Mouse (Mus musculus): ENCODE results near the gene Cul5. TPM values are rescaled to one million over a fixed set of nuclear protein-coding genes. Genes with fewer than 3 reads are reported as not detected.

Cul5 gene
- polyA plus RNA-seq, 1 experiment from 2014 or later: 20.2 TPM

GRCm38 (mm10) chr9:53609968-53610781 lies 59.6 kb downstream of the Cul5 start, which contains the start of gene Acat1:
TSS of gene Acat1 (minus strand) at chr9:53610382.
- ATAC-seq: peak; percentile 98

GRCm38 (mm10) chr9:53609306-53609967 lies 60.4 kb downstream of the Cul5 start:
- H3K9me3 ChIP-seq (ENCODE audit: control insufficient read depth): no peaks in the 10 kb centered on the region
- ATAC-seq: no peak
- peak overlapping the region; percentile 90 for H3K4me2 ChIP-seq (replicated peaks; ENCODE audit: low read depth)
- peak overlapping the region; percentile 70 for H3K9ac ChIP-seq (ENCODE audit: low read depth, low read length)
- peaks cover 6% of the 10 kb centered on the region for H3K36me3 ChIP-seq (ENCODE audit: control insufficient read depth, insufficient read depth)
- 0 out of 2 replicates have a peak, but pooled peaks cover 4% of the 10 kb centered on the region for H3K4me1 ChIP-seq (replicated peaks; ENCODE audit: control insufficient read depth, insufficient read depth, low read length)
- peak overlapping the region; percentile 73 for H3K27ac ChIP-seq (ENCODE audit: low read depth, low read length)
- WGBS: 43% methylated on average over 12 of the region's 12 CpGs
- no peak for TF ChIP-seq CTCF (IDR thresholded peaks at IDR 0.05; ENCODE audit: low read depth)
- H3K27me3 ChIP-seq (replicated peaks; ENCODE audit: control insufficient read depth, insufficient read depth, low read length): no peaks in the 10 kb centered on the region
- peak overlapping the region; percentile 73 for H3K4me3 ChIP-seq (ENCODE audit: low read depth, low read length)

More at GRCm38 (mm10) chr9:53609968-53610781, 59.6 kb downstream of the Cul5 start, which contains the start of gene Acat1:
- Histone ChIP-seq H3K27ac (ENCODE audit: low read depth, low read length) (peak within 1 kb of the TSS; percentile 73), H3K27me3 (replicated peaks; ENCODE audit: control insufficient read depth, insufficient read depth, low read length) (no peaks in the 10 kb centered on the region), H3K4me2 (replicated peaks; ENCODE audit: low read depth) (peak within 1 kb of the TSS; percentile 90), H3K36me3 (ENCODE audit: control insufficient read depth, insufficient read depth) (peaks cover 7% of the 10 kb centered on the region), H3K4me1 (replicated peaks; ENCODE audit: control insufficient read depth, insufficient read depth, low read length) (no peaks in the 10 kb centered on the region), H3K9ac (ENCODE audit: low read depth, low read length) (peak within 1 kb of the TSS; percentile 70), H3K4me3 (ENCODE audit: low read depth, low read length) (peak within 1 kb of the TSS; percentile 73), H3K9me3 (ENCODE audit: control insufficient read depth) (no peaks in the 10 kb centered on the region)
- no peak for TF ChIP-seq CTCF (IDR thresholded peaks at IDR 0.05; ENCODE audit: low read depth)
- 3% methylated on average over 52 of the region's 52 CpGs for WGBS

GRCm38 (mm10) chr9:53607816-53608215 lies 62.0 kb downstream of the Cul5 start:
- no peak for TF ChIP-seq CTCF (IDR thresholded peaks at IDR 0.05; ENCODE audit: low read depth)
- Histone ChIP-seq H3K27ac (ENCODE audit: low read depth, low read length) (no peak overlapping the region), H3K4me3 (ENCODE audit: low read depth, low read length) (no peak overlapping the region), H3K36me3 (ENCODE audit: control insufficient read depth, insufficient read depth) (no peaks in the 10 kb centered on the region; the same call in 1 of the 2 replicates), H3K4me1 (replicated peaks; ENCODE audit: control insufficient read depth, insufficient read depth, low read length) (peaks cover 10% of the 10 kb centered on the region; the same call in 1 of the 2 replicates), H3K9me3 (ENCODE audit: control insufficient read depth) (no peaks in the 10 kb centered on the region), H3K27me3 (replicated peaks; ENCODE audit: control insufficient read depth, insufficient read depth, low read length) (no peaks in the 10 kb centered on the region), H3K9ac (ENCODE audit: low read depth, low read length) (no peak overlapping the region), H3K4me2 (replicated peaks; ENCODE audit: low read depth) (peak overlapping the region; percentile 90; the same call in 1 of the 2 replicates)
- ATAC-seq: no peak
- 91% methylated on average over 4 of the region's 4 CpGs for WGBS

GRCm38 (mm10) chr9:53607192-53607591 lies 62.6 kb downstream of the Cul5 start:
- Histone ChIP-seq H3K9me3 (ENCODE audit: control insufficient read depth) (no peaks in the 10 kb centered on the region), H3K27me3 (replicated peaks; ENCODE audit: control insufficient read depth, insufficient read depth, low read length) (no peaks in the 10 kb centered on the region), H3K9ac (ENCODE audit: low read depth, low read length) (no peak overlapping the region), H3K4me3 (ENCODE audit: low read depth, low read length) (no peak overlapping the region), H3K36me3 (ENCODE audit: control insufficient read depth, insufficient read depth) (no peaks in the 10 kb centered on the region; the same call in 1 of the 2 replicates), H3K4me2 (replicated peaks; ENCODE audit: low read depth) (no peak overlapping the region), H3K4me1 (replicated peaks; ENCODE audit: control insufficient read depth, insufficient read depth, low read length) (peaks cover 10% of the 10 kb centered on the region; the same call in 1 of the 2 replicates), H3K27ac (ENCODE audit: low read depth, low read length) (no peak overlapping the region)
- ATAC-seq: no peak
- 83% methylated on average over 3 of the region's 3 CpGs for WGBS
- TF ChIP-seq CTCF (IDR thresholded peaks at IDR 0.05; ENCODE audit: low read depth): no peak

GRCm38 (mm10) chr9:53604954-53605353 lies 64.9 kb downstream of the Cul5 start:
- Histone ChIP-seq H3K27me3 (replicated peaks; ENCODE audit: control insufficient read depth, insufficient read depth, low read length) (no peaks in the 10 kb centered on the region), H3K9ac (ENCODE audit: low read depth, low read length) (no peak overlapping the region), H3K27ac (ENCODE audit: low read depth, low read length) (no peak overlapping the region), H3K4me1 (replicated peaks; ENCODE audit: control insufficient read depth, insufficient read depth, low read length) (peaks cover 10% of the 10 kb centered on the region; the same call in 1 of the 2 replicates), H3K36me3 (ENCODE audit: control insufficient read depth, insufficient read depth) (no peaks in the 10 kb centered on the region; the same call in 1 of the 2 replicates), H3K4me3 (ENCODE audit: low read depth, low read length) (no peak overlapping the region), H3K9me3 (ENCODE audit: control insufficient read depth) (no peaks in the 10 kb centered on the region), H3K4me2 (replicated peaks; ENCODE audit: low read depth) (no peak overlapping the region)
- WGBS: 66% methylated on average over 5 of the region's 5 CpGs
- ATAC-seq: no peak
- no peak for TF ChIP-seq CTCF (IDR thresholded peaks at IDR 0.05; ENCODE audit: low read depth)

GRCm38 (mm10) chr9:53603849-53604248 lies 66.0 kb downstream of the Cul5 start:
- 36% methylated on average over 3 of the region's 3 CpGs for WGBS
- Histone ChIP-seq H3K4me2 (replicated peaks; ENCODE audit: low read depth) (no peak overlapping the region), H3K27ac (ENCODE audit: low read depth, low read length) (peak overlapping the region; percentile 71), H3K4me1 (replicated peaks; ENCODE audit: control insufficient read depth, insufficient read depth, low read length) (peaks cover 10% of the 10 kb centered on the region; the same call in 1 of the 2 replicates), H3K27me3 (replicated peaks; ENCODE audit: control insufficient read depth, insufficient read depth, low read length) (no peaks in the 10 kb centered on the region), H3K9ac (ENCODE audit: low read depth, low read length) (no peak overlapping the region), H3K36me3 (ENCODE audit: control insufficient read depth, insufficient read depth) (no peaks in the 10 kb centered on the region; the same call in 1 of the 2 replicates), H3K4me3 (ENCODE audit: low read depth, low read length) (no peak overlapping the region), H3K9me3 (ENCODE audit: control insufficient read depth) (no peaks in the 10 kb centered on the region)
- peak; percentile 67 for ATAC-seq
- no peak for TF ChIP-seq CTCF (IDR thresholded peaks at IDR 0.05; ENCODE audit: low read depth)
